ENCODE assay signal across 8 mouse cellular contexts in the genomic region with DNA sequence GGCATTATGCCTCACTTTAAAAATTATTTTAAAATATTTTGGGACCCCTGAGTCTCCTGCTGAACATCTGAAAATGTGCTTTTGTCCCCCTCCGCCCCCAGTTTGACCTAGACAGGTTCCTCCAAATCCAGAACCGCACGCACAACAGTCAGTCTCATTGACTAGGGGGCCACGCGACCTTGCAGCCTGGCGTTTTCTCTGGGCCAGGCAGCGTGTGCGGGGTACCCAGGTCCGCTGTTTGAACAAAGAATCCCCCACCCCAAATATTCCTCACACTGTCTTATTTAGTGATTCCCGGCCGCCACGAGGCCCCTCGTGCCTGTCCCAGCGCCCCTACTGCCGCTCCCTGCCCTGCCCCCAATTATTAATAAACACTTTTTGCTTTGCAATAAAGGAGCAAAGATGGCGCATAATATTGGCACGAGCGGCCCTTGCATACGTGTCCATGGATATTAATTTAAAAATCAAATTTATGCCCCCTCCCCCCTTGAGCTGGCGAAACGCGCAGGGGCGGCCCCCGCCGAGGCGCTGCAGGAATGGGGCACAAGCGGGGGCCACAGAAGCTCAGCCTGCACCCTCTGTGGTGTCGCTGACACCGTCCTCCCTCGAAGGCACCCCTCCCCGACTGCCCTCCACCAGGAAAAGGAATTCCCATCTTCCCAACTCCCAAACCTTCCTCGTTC. TPM values are rescaled to one million over a fixed set of nuclear protein-coding genes. Genes with fewer than 3 reads are reported as not detected.
A peak's percentile ranks its signal among the peaks of the same experiment; 100 is the strongest.
DNase-seq lines count a peak whose midpoint lies in the region; ATAC-seq and TF ChIP-seq lines count a peak whose summit lies in the region.

No protein-coding gene starts in this region.

- H3K4me3 ChIP-seq in C2C12 (ENCODE audit: insufficient read depth, poor library complexity, severe bottlenecking) = peak overlapping the region; percentile 89
- peak overlapping the region; percentile 58 for H3K4me3 ChIP-seq in forebrain, embryonic 14.5 days (ENCODE audit: low read depth, low read length)
- peak overlapping the region; percentile 57 for H3K4me3 ChIP-seq in kidney, embryonic 14.5 days (ENCODE audit: low read length)
- H3K4me3 ChIP-seq in midbrain, embryonic 11.5 days (ENCODE audit: low read depth, low read length) = peak overlapping the region; percentile 67

- H3K9ac ChIP-seq in forebrain, embryonic 14.5 days (ENCODE audit: low read length) = peak overlapping the region; percentile 76
- H3K9ac ChIP-seq in kidney, embryonic 14.5 days (ENCODE audit: low read depth, low read length) = peak overlapping the region; percentile 88
- H3K9ac ChIP-seq in midbrain, embryonic 11.5 days (ENCODE audit: low read length) = peak overlapping the region; percentile 90

- H3K27me3 ChIP-seq in C2C12 (ENCODE audit: control insufficient read depth, insufficient read depth, insufficient read length) = no peaks in the 10 kb centered on the region
- peaks cover 31% of the 10 kb centered on the region for H3K27me3 ChIP-seq in forebrain, embryonic 14.5 days (replicated peaks; ENCODE audit: control insufficient read depth, insufficient read depth, low read length)
- no peaks in the 10 kb centered on the region for H3K27me3 ChIP-seq in kidney, embryonic 14.5 days (ENCODE audit: control insufficient read depth, insufficient read depth, low read length)
- peaks cover 12% of the 10 kb centered on the region for H3K27me3 ChIP-seq in midbrain, embryonic 11.5 days (ENCODE audit: control insufficient read depth, insufficient read depth, low read length)

- WGBS in forebrain, embryonic 14.5 days = 1% methylated on average over 32 of the region's 32 CpGs
- WGBS in kidney, embryonic 14.5 days = under 1% methylated on average over 31 of the region's 32 CpGs
- WGBS in midbrain, embryonic 11.5 days = under 1% methylated on average over 32 of the region's 32 CpGs

- H3K27ac ChIP-seq in forebrain, embryonic 14.5 days (ENCODE audit: low read depth, low read length) = 0 out of 2 replicates have a peak overlapping the region, but pooled peaks have one; percentile 49
- H3K27ac ChIP-seq in kidney, embryonic 14.5 days (ENCODE audit: low read depth, low read length) = peak overlapping the region; percentile 94
- H3K27ac ChIP-seq in midbrain, embryonic 11.5 days (ENCODE audit: low read depth, low read length) = peak overlapping the region; percentile 68

- peaks cover 26% of the 10 kb centered on the region for H3K4me1 ChIP-seq in forebrain, embryonic 14.5 days (ENCODE audit: control insufficient read depth, insufficient read depth, low read length)
- peaks cover 26% of the 10 kb centered on the region for H3K4me1 ChIP-seq in kidney, embryonic 14.5 days (ENCODE audit: control insufficient read depth, insufficient read depth, low read length)
- peaks cover 40% of the 10 kb centered on the region for H3K4me1 ChIP-seq in midbrain, embryonic 11.5 days (ENCODE audit: control insufficient read depth, insufficient read depth, low read length)

- peak overlapping the region; percentile 75 for H3ac ChIP-seq in C2C12 (ENCODE audit: control insufficient read depth, insufficient read length, low read depth)

- H3K36me3 ChIP-seq in C2C12 (ENCODE audit: control insufficient read depth, insufficient read depth) = peaks cover 35% of the 10 kb centered on the region
- H3K36me3 ChIP-seq in forebrain, embryonic 14.5 days (ENCODE audit: control insufficient read depth, insufficient read depth, low read length) = peaks cover 19% of the 10 kb centered on the region; the same call in 1 of the 2 replicates
- peaks cover 35% of the 10 kb centered on the region for H3K36me3 ChIP-seq in kidney, embryonic 14.5 days (ENCODE audit: control insufficient read depth, insufficient read depth, low read length)
- H3K36me3 ChIP-seq in midbrain, embryonic 11.5 days (ENCODE audit: control insufficient read depth, insufficient read depth, low read length) = peaks cover 15% of the 10 kb centered on the region

- peak; percentile 48 for DNase-seq in 3T3-L1 (ENCODE audit: low read depth, low spot score)
- DNase-seq in forebrain, embryonic 14.5 days (ENCODE audit: low spot score) = no peak
- peak; percentile 95 for DNase-seq in midbrain, embryonic 11.5 days (ENCODE audit: low spot score, missing footprints)
- DNase-seq in ovary, postnatal 10 days (ENCODE audit: low spot score) = no peak
- DNase-seq in c-Kit-positive CD71-positive TER-119-positive erythroid progenitor cells, embryonic 14.5 days (ENCODE audit: low spot score) = no peak
- no peak for DNase-seq in testis, postnatal 14 days (ENCODE audit: low spot score)

- peaks cover 58% of the 10 kb centered on the region for H3K79me2 ChIP-seq in C2C12 (ENCODE audit: control insufficient read depth, insufficient read depth)

- ATAC-seq in forebrain, embryonic 14.5 days = no peak
- ATAC-seq in kidney, embryonic 14.5 days (ENCODE audit: low FRiP score, low TSS enrichment) = no peak
- no peak for ATAC-seq in midbrain, embryonic 11.5 days (ENCODE audit: low FRiP score)

- H3K9me3 ChIP-seq in forebrain, embryonic 14.5 days (replicated peaks; ENCODE audit: control insufficient read depth, low read length) = no peaks in the 10 kb centered on the region
- H3K9me3 ChIP-seq in kidney, embryonic 14.5 days (ENCODE audit: control insufficient read depth, low read length) = no peaks in the 10 kb centered on the region
- H3K9me3 ChIP-seq in midbrain, embryonic 11.5 days (ENCODE audit: control insufficient read depth, low read length) = no peaks in the 10 kb centered on the region

- no peak for TF ChIP-seq CTCF in C2C12 (IDR thresholded peaks at IDR 0.05; ENCODE audit: control insufficient read depth, insufficient read depth, insufficient read length)

- peak overlapping the region; percentile 98 for H3K4me2 ChIP-seq in forebrain, embryonic 14.5 days (ENCODE audit: low read length)
- peak overlapping the region; percentile 90 for H3K4me2 ChIP-seq in kidney, embryonic 14.5 days (replicated peaks; ENCODE audit: low read depth, low read length)
- peak overlapping the region; percentile 71 for H3K4me2 ChIP-seq in midbrain, embryonic 11.5 days

- H3K79me3 ChIP-seq in C2C12 (ENCODE audit: low read depth) = peaks cover 46% of the 10 kb centered on the region

TF ChIP-seq in C2C12, 6 proteins besides CTCF, POLR2A, EP300 and RAD21:
- no peak for TF ChIP-seq CEBPB (IDR thresholded peaks at IDR 0.05; ENCODE audit: low read depth)
- no peak for TF ChIP-seq MAX (IDR thresholded peaks at IDR 0.05)
- TF ChIP-seq FOSL1 (IDR thresholded peaks at IDR 0.05; ENCODE audit: insufficient read depth, low read length, poor library complexity, severe bottlenecking) = no peak
- TF ChIP-seq MYOG (IDR thresholded peaks at IDR 0.05; ENCODE audit: control insufficient read depth, extremely low read depth, insufficient read length) = no peak
- TF ChIP-seq MYOD1 (IDR thresholded peaks at IDR 0.05; ENCODE audit: control insufficient read depth, insufficient read length, low read depth) = no peak
- no peak for TF ChIP-seq USF1 (IDR thresholded peaks at IDR 0.05; ENCODE audit: low read depth)

RNA-seq across cellular contexts. Expression of gene Ccnd1, which starts 0.9 kb away (rescaled TPM):
- 196 TPM for polyA plus RNA-seq in C2C12 (2012; fragmentation: generic; extraction: Trizol)
- polyA plus RNA-seq in forebrain, embryonic 14.5 days (2014; fragmentation: Nextera tagmentation; extraction: Ambion mirVana) = 60.8 and 70.3 TPM in 2 replicates
- polyA plus RNA-seq in kidney, embryonic 14.5 days (2014; fragmentation: Nextera tagmentation; extraction: Ambion mirVana) = 231 and 315 TPM in 2 replicates
- polyA plus RNA-seq in midbrain, embryonic 11.5 days (2014; fragmentation: Nextera tagmentation; extraction: Ambion mirVana) = 285 and 288 TPM in 2 replicates

RNA-seq across cellular contexts. Expression of gene LTO1, which starts 23.9 kb away (rescaled TPM):
- polyA plus RNA-seq in C2C12 (2012; fragmentation: generic; extraction: Trizol) = 13.5 TPM
- polyA plus RNA-seq in forebrain, embryonic 14.5 days (2014; fragmentation: Nextera tagmentation; extraction: Ambion mirVana) = 26.7 and 27.8 TPM in 2 replicates
- polyA plus RNA-seq in kidney, embryonic 14.5 days (2014; fragmentation: Nextera tagmentation; extraction: Ambion mirVana) = 19.2 and 20.3 TPM in 2 replicates
- 28.0 TPM in 2 replicates for polyA plus RNA-seq in midbrain, embryonic 11.5 days (2014; fragmentation: Nextera tagmentation; extraction: Ambion mirVana)

RNA-seq across cellular contexts. Expression of gene Fgf15, which starts 42.5 kb away (rescaled TPM):
- 0.02 TPM for polyA plus RNA-seq in C2C12 (2012; fragmentation: generic; extraction: Trizol)
- 28.1 and 36.3 TPM in 2 replicates for polyA plus RNA-seq in forebrain, embryonic 14.5 days (2014; fragmentation: Nextera tagmentation; extraction: Ambion mirVana)
- 2.2 and 2.5 TPM in 2 replicates for polyA plus RNA-seq in kidney, embryonic 14.5 days (2014; fragmentation: Nextera tagmentation; extraction: Ambion mirVana)
- polyA plus RNA-seq in midbrain, embryonic 11.5 days (2014; fragmentation: Nextera tagmentation; extraction: Ambion mirVana) = 89.0 and 104 TPM in 2 replicates

Comparison
In these comparisons a context has a peak if more than half of its experiments do, and no peak if none do; other contexts are left out.
1. DNase-seq: peak in 3T3-L1 (single experiment) and midbrain, embryonic 11.5 days (single experiment); none in forebrain, embryonic 14.5 days (single experiment), ovary, postnatal 10 days (single experiment), c-Kit-positive CD71-positive TER-119-positive erythroid progenitor cells, embryonic 14.5 days (single experiment) and testis, postnatal 14 days (single experiment).
2. Peak in every context shown above with its lines, with median percentiles within 50 percentile points of each other: H3K4me3 ChIP-seq, H3K27ac ChIP-seq, H3K4me2 ChIP-seq and H3K9ac ChIP-seq.